Mouse (Mus musculus): ENCODE data around the gene Zfp36l1. TPM values are rescaled to one million over a fixed set of nuclear protein-coding genes. Genes with fewer than 3 reads are reported as not detected.

Zfp36l1 gene
- polyA plus RNA-seq, 1 experiment from 2014 or later = 30.4 TPM

- Histone ChIP-seq H3K36me3 (ENCODE audit: control insufficient read depth, insufficient read depth) (no peaks in the 10 kb centered on the region), H3K9ac (ENCODE audit: low read depth, low read length) (no peak overlapping the region), H3K4me3 (ENCODE audit: low read depth, low read length) (no peak overlapping the region), H3K4me1 (ENCODE audit: control insufficient read depth, low read depth, low read length) (peaks cover 17% of the 10 kb centered on the region), H3K27me3 (ENCODE audit: control insufficient read depth, insufficient read depth, low read depth, low read length) (no peaks in the 10 kb centered on the region), H3K9me3 (replicated peaks; ENCODE audit: control insufficient read depth, low read length) (no peaks in the 10 kb centered on the region), H3K27ac (ENCODE audit: low read length) (no peak overlapping the region), H3K4me2 (ENCODE audit: low read depth, low read length) (no peak overlapping the region)
- 54% methylated on average over 3 of the region's 3 CpGs for WGBS (ENCODE audit: insufficient replicate concordance)
- no peak for ATAC-seq (ENCODE audit: low read depth)
These were observed 11.4 kb upstream of the Zfp36l1 start for GRCm38 (mm10) chr12:80124211-80124610.

GRCm38 (mm10) chr12:80123227-80123803 is 10.5 kb upstream of the Zfp36l1 start:
- Histone ChIP-seq H3K36me3 (ENCODE audit: control insufficient read depth, insufficient read depth) (no peaks in the 10 kb centered on the region), H3K27ac (ENCODE audit: low read length) (peak overlapping the region; percentile 51; the same call in 1 of the 2 replicates), H3K9ac (ENCODE audit: low read depth, low read length) (no peak overlapping the region), H3K4me1 (ENCODE audit: control insufficient read depth, low read depth, low read length) (peaks cover 17% of the 10 kb centered on the region), H3K9me3 (replicated peaks; ENCODE audit: control insufficient read depth, low read length) (no peaks in the 10 kb centered on the region), H3K4me3 (ENCODE audit: low read depth, low read length) (no peak overlapping the region), H3K27me3 (ENCODE audit: control insufficient read depth, insufficient read depth, low read depth, low read length) (no peaks in the 10 kb centered on the region), H3K4me2 (ENCODE audit: low read depth, low read length) (no peak overlapping the region)
- whole genome bisulfite sequencing (ENCODE audit: insufficient replicate concordance) = 58% methylated on average over 4 of the region's 4 CpGs
- peak; percentile 60 for ATAC-seq (ENCODE audit: low read depth)

GRCm38 (mm10) chr12:80121438-80121837 is 8.6 kb upstream of the Zfp36l1 start:
- H3K4me1 ChIP-seq (ENCODE audit: control insufficient read depth, low read depth, low read length) = peaks cover 32% of the 10 kb centered on the region
- H3K9me3 ChIP-seq (replicated peaks; ENCODE audit: control insufficient read depth, low read length) = no peaks in the 10 kb centered on the region
- H3K36me3 ChIP-seq (ENCODE audit: control insufficient read depth, insufficient read depth) = no peaks in the 10 kb centered on the region
- 63% methylated on average over 1 of the region's 1 CpGs for WGBS (ENCODE audit: insufficient replicate concordance)
- no peaks in the 10 kb centered on the region for H3K27me3 ChIP-seq (ENCODE audit: control insufficient read depth, insufficient read depth, low read depth, low read length)
- H3K4me2 ChIP-seq (ENCODE audit: low read depth, low read length) = no peak overlapping the region
- no peak overlapping the region for H3K27ac ChIP-seq (ENCODE audit: low read length)
- ATAC-seq (ENCODE audit: low read depth) = no peak
- H3K9ac ChIP-seq (ENCODE audit: low read depth, low read length) = no peak overlapping the region
- no peak overlapping the region for H3K4me3 ChIP-seq (ENCODE audit: low read depth, low read length)

- no peaks in the 10 kb centered on the region for H3K9me3 ChIP-seq (replicated peaks; ENCODE audit: control insufficient read depth, low read length)
- no peak overlapping the region for H3K27ac ChIP-seq (ENCODE audit: low read length)
- H3K4me2 ChIP-seq (ENCODE audit: low read depth, low read length) = no peak overlapping the region
- no peak overlapping the region for H3K9ac ChIP-seq (ENCODE audit: low read depth, low read length)
- WGBS (ENCODE audit: insufficient replicate concordance) = 62% methylated on average over 1 of the region's 1 CpGs
- no peaks in the 10 kb centered on the region for H3K36me3 ChIP-seq (ENCODE audit: control insufficient read depth, insufficient read depth)
- no peak overlapping the region for H3K4me3 ChIP-seq (ENCODE audit: low read depth, low read length)
- H3K27me3 ChIP-seq (ENCODE audit: control insufficient read depth, insufficient read depth, low read depth, low read length) = no peaks in the 10 kb centered on the region
- H3K4me1 ChIP-seq (ENCODE audit: control insufficient read depth, low read depth, low read length) = peaks cover 40% of the 10 kb centered on the region
- ATAC-seq (ENCODE audit: low read depth) = no peak
These were observed 5.8 kb upstream of the Zfp36l1 start for GRCm38 (mm10) chr12:80118588-80118987.

- Histone ChIP-seq H3K4me3 (ENCODE audit: low read depth, low read length) (peak overlapping the region; percentile 82), H3K27me3 (ENCODE audit: control insufficient read depth, insufficient read depth, low read depth, low read length) (no peaks in the 10 kb centered on the region), H3K4me1 (ENCODE audit: control insufficient read depth, low read depth, low read length) (peaks cover 32% of the 10 kb centered on the region), H3K9me3 (replicated peaks; ENCODE audit: control insufficient read depth, low read length) (no peaks in the 10 kb centered on the region), H3K27ac (ENCODE audit: low read length) (peak overlapping the region; percentile 97), H3K9ac (ENCODE audit: low read depth, low read length) (peak overlapping the region; percentile 91), H3K36me3 (ENCODE audit: control insufficient read depth, insufficient read depth) (no peaks in the 10 kb centered on the region), H3K4me2 (ENCODE audit: low read depth, low read length) (peak overlapping the region; percentile 99)
- ATAC-seq (ENCODE audit: low read depth) = no peak
- WGBS (ENCODE audit: insufficient replicate concordance) = 56% methylated on average over 18 of the region's 18 CpGs
These were observed 3.6 kb upstream of the Zfp36l1 start for GRCm38 (mm10) chr12:80116206-80117112.

GRCm38 (mm10) chr12:80115863-80116194 is 3.0 kb upstream of the Zfp36l1 start:
- H3K4me2 ChIP-seq (ENCODE audit: low read depth, low read length) = peak overlapping the region; percentile 99
- WGBS (ENCODE audit: insufficient replicate concordance) = 0% methylated on average over 28 of the region's 30 CpGs
- H3K4me3 ChIP-seq (ENCODE audit: low read depth, low read length) = peak overlapping the region; percentile 82
- H3K4me1 ChIP-seq (ENCODE audit: control insufficient read depth, low read depth, low read length) = peaks cover 33% of the 10 kb centered on the region
- no peaks in the 10 kb centered on the region for H3K36me3 ChIP-seq (ENCODE audit: control insufficient read depth, insufficient read depth)
- ATAC-seq (ENCODE audit: low read depth) = no peak
- peak overlapping the region; percentile 97 for H3K27ac ChIP-seq (ENCODE audit: low read length)
- no peaks in the 10 kb centered on the region for H3K27me3 ChIP-seq (ENCODE audit: control insufficient read depth, insufficient read depth, low read depth, low read length)
- no peaks in the 10 kb centered on the region for H3K9me3 ChIP-seq (replicated peaks; ENCODE audit: control insufficient read depth, low read length)
- H3K9ac ChIP-seq (ENCODE audit: low read depth, low read length) = peak overlapping the region; percentile 91

GRCm38 (mm10) chr12:80115142-80115862 is 2.5 kb upstream of the Zfp36l1 start:
- H3K4me3 ChIP-seq (ENCODE audit: low read depth, low read length) = peak overlapping the region; percentile 82
- under 1% methylated on average over 70 of the region's 71 CpGs for WGBS (ENCODE audit: insufficient replicate concordance)
- peak overlapping the region; percentile 97 for H3K27ac ChIP-seq (ENCODE audit: low read length)
- H3K4me1 ChIP-seq (ENCODE audit: control insufficient read depth, low read depth, low read length) = peaks cover 34% of the 10 kb centered on the region
- peak; percentile 75 for ATAC-seq (ENCODE audit: low read depth)
- H3K27me3 ChIP-seq (ENCODE audit: control insufficient read depth, insufficient read depth, low read depth, low read length) = no peaks in the 10 kb centered on the region
- peak overlapping the region; percentile 99 for H3K4me2 ChIP-seq (ENCODE audit: low read depth, low read length)
- H3K36me3 ChIP-seq (ENCODE audit: control insufficient read depth, insufficient read depth) = 0 out of 2 replicates have a peak, but pooled peaks cover under 1% of the 10 kb centered on the region
- H3K9ac ChIP-seq (ENCODE audit: low read depth, low read length) = peak overlapping the region; percentile 91
- no peaks in the 10 kb centered on the region for H3K9me3 ChIP-seq (replicated peaks; ENCODE audit: control insufficient read depth, low read length)

GRCm38 (mm10) chr12:80114892-80115141 is 2.0 kb upstream of the Zfp36l1 start:
- under 1% methylated on average over 8 of the region's 8 CpGs for WGBS (ENCODE audit: insufficient replicate concordance)

More at GRCm38 (mm10) chr12:80114892-80115141, 2.0 kb upstream of the Zfp36l1 start:
- H3K4me3 ChIP-seq (ENCODE audit: low read depth, low read length) = peak overlapping the region; percentile 82
- H3K27me3 ChIP-seq (ENCODE audit: control insufficient read depth, insufficient read depth, low read depth, low read length) = no peaks in the 10 kb centered on the region
- peak overlapping the region; percentile 97 for H3K27ac ChIP-seq (ENCODE audit: low read length)
- no peak for ATAC-seq (ENCODE audit: low read depth)
- no peaks in the 10 kb centered on the region for H3K9me3 ChIP-seq (replicated peaks; ENCODE audit: control insufficient read depth, low read length)
- peak overlapping the region; percentile 99 for H3K4me2 ChIP-seq (ENCODE audit: low read depth, low read length)
- peaks cover 38% of the 10 kb centered on the region for H3K4me1 ChIP-seq (ENCODE audit: control insufficient read depth, low read depth, low read length)
- peak overlapping the region; percentile 91 for H3K9ac ChIP-seq (ENCODE audit: low read depth, low read length)
- peaks cover 6% of the 10 kb centered on the region; the same call in 1 of the 2 replicates for H3K36me3 ChIP-seq (ENCODE audit: control insufficient read depth, insufficient read depth)
